13 mouse cellular contexts compared by ENCODE assay signal in the genomic region with DNA sequence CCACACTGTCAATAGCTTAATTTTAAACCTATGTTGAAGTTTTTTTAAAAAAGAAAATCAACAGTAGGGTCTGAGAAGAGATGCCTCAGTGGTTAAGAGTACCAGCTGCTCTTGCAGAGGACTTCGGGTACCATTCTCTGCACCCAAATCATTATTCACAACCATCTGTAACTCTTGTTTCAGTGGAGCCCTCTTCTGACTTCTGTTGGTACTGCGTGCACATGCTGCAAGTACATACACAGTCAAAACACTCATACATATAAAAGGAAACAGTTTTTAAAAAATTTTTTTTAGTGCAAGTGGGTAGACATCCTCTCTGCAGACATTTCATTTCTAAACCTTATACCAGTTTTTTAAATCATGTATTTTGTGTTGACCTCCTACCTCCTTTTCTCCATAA.
DNase-seq lines count a peak whose midpoint lies in the region; ATAC-seq and TF ChIP-seq lines count a peak whose summit lies in the region.
"Had no signal": no experiment of that assay in that cellular context is flagged by ENCODE, and none has a peak within 500 bp of the region (broad histone marks: within the 10 kb centered on the region; RNA-seq: fewer than 3 reads in every experiment).

No protein-coding gene starts in this region.

- H3K9me3 ChIP-seq in kidney, postnatal 0 days (replicated peaks; ENCODE audit: low read length): no peaks in the 10 kb centered on the region
- no peaks in the 10 kb centered on the region for H3K9me3 ChIP-seq in kidney, embryonic 16.5 days (ENCODE audit: low read length)
- H3K9me3 ChIP-seq: limb, embryonic 15.5 days had no signal

- H3K9ac ChIP-seq in kidney, postnatal 0 days (ENCODE audit: low read depth, low read length): no peak overlapping the region
- no peak overlapping the region for H3K9ac ChIP-seq in kidney, embryonic 16.5 days (replicated peaks; ENCODE audit: low read length)
- H3K9ac ChIP-seq: limb, embryonic 15.5 days had no signal

- WGBS in kidney, postnatal 0 days: 87% methylated on average over 2 of the region's 2 CpGs
- 92% methylated on average over 2 of the region's 2 CpGs for WGBS in kidney, embryonic 16.5 days

- H3K4me3 ChIP-seq in kidney, postnatal 0 days (replicated peaks; ENCODE audit: low read depth, low read length): no peak overlapping the region
- H3K4me3 ChIP-seq in kidney, embryonic 16.5 days (ENCODE audit: low read length): no peak overlapping the region
- H3K4me3 ChIP-seq: limb, embryonic 15.5 days had no signal

- peak; percentile 19 to 29 for DNase-seq in cerebellum, postnatal 10 days
- no peak for DNase-seq in cerebellum, adult 8-10 months
- no peak for DNase-seq in kidney, postnatal 0 days (ENCODE audit: low spot score)
- DNase-seq in 3T3-L1 (ENCODE audit: low read depth, low spot score): peak; percentile 30
- DNase-seq in ZHBTc4 (ENCODE audit: low read depth, low spot score): peak; percentile 34
- DNase-seq in urinary bladder, postnatal 10 days (ENCODE audit: low spot score): no peak
- DNase-seq in thymus, adult 18-20 months: no peak
- DNase-seq: cerebellum, postnatal 36 days; lung, postnatal 4 days had no signal

- no peak overlapping the region for H3K27ac ChIP-seq in kidney, postnatal 0 days
- H3K27ac ChIP-seq in kidney, embryonic 16.5 days (ENCODE audit: low read length): no peak overlapping the region
- H3K27ac ChIP-seq: limb, embryonic 15.5 days had no signal

- TF ChIP-seq CTCF in kidney, postnatal 0 days (IDR thresholded peaks at IDR 0.05; ENCODE audit: low read depth): peak; percentile 20; the same call in 1 of the 2 replicates

- H3K4me2 ChIP-seq in kidney, postnatal 0 days (ENCODE audit: low read length): no peak overlapping the region
- no peak overlapping the region for H3K4me2 ChIP-seq in kidney, embryonic 16.5 days (replicated peaks; ENCODE audit: low read depth, low read length)
- H3K4me2 ChIP-seq: limb, embryonic 15.5 days had no signal

- no peaks in the 10 kb centered on the region for H3K36me3 ChIP-seq in kidney, postnatal 0 days (ENCODE audit: insufficient read depth, low read length)
- no peaks in the 10 kb centered on the region for H3K36me3 ChIP-seq in kidney, embryonic 16.5 days (ENCODE audit: insufficient read depth, low read length)
- H3K36me3 ChIP-seq: limb, embryonic 15.5 days had no signal

- no peaks in the 10 kb centered on the region for H3K4me1 ChIP-seq in kidney, postnatal 0 days (replicated peaks; ENCODE audit: insufficient read depth, low read length)
- H3K4me1 ChIP-seq in kidney, embryonic 16.5 days (ENCODE audit: insufficient read depth, low read length): no peaks in the 10 kb centered on the region
- H3K4me1 ChIP-seq: limb, embryonic 15.5 days had no signal

- H3K27me3 ChIP-seq in kidney, postnatal 0 days (ENCODE audit: insufficient read depth, low read length): no peaks in the 10 kb centered on the region
- H3K27me3 ChIP-seq in kidney, embryonic 16.5 days (ENCODE audit: insufficient read depth, low read length): no peaks in the 10 kb centered on the region
- H3K27me3 ChIP-seq: limb, embryonic 15.5 days had no signal

- ATAC-seq in kidney, postnatal 0 days (replicated peaks; ENCODE audit: low FRiP score, low read depth): no peak
- ATAC-seq in kidney, embryonic 16.5 days (ENCODE audit: low FRiP score, low TSS enrichment): no peak
- ATAC-seq: forebrain, embryonic 16.5 days; inflammation-experienced regulatory T-cells, adult 6 months had no signal

Comparison
In these comparisons a context has a peak if more than half of its experiments do, and no peak if none do; other contexts are left out.
1. DNase-seq: peak in cerebellum, postnatal 10 days (2 of 2), 3T3-L1 (single experiment) and ZHBTc4 (single experiment); none in cerebellum, adult 8-10 months (single experiment), kidney, postnatal 0 days (single experiment), urinary bladder, postnatal 10 days (single experiment) and thymus, adult 18-20 months (0 of 2).